ENCODE assay signal across 10 mouse cellular contexts in genomic region chr19:21165763-21166464, GRCm38 (mm10).
DNase-seq lines count a peak whose midpoint lies in the region; ATAC-seq and TF ChIP-seq lines count a peak whose summit lies in the region.
"Had no signal": no experiment of that assay in that cellular context is flagged by ENCODE, and none has a peak within 500 bp of the region (broad histone marks: within the 10 kb centered on the region; RNA-seq: fewer than 3 reads in every experiment).

No protein-coding gene starts in this region.

- no peak overlapping the region for H3K4me2 ChIP-seq in intestine, embryonic 14.5 days (ENCODE audit: low read length)
- H3K4me2 ChIP-seq: lung, embryonic 14.5 days had no signal

- H3K27ac ChIP-seq in intestine, embryonic 14.5 days (ENCODE audit: low read depth) = peak overlapping the region; percentile 34; the same call in 1 of the 2 replicates
- H3K27ac ChIP-seq in thymus, adult 2 months (ENCODE audit: control insufficient read depth, insufficient read depth, low read length) = no peak overlapping the region

- H3K9ac ChIP-seq in intestine, embryonic 14.5 days (ENCODE audit: low read length) = no peak overlapping the region
- H3K9ac ChIP-seq: lung, embryonic 14.5 days had no signal

- H3K9me3 ChIP-seq in intestine, embryonic 14.5 days (ENCODE audit: control insufficient read depth, low read length) = no peaks in the 10 kb centered on the region

- H3K36me3 ChIP-seq in intestine, embryonic 14.5 days (ENCODE audit: control insufficient read depth, insufficient read depth, low read length) = no peaks in the 10 kb centered on the region
- no peaks in the 10 kb centered on the region for H3K36me3 ChIP-seq in thymus, adult 2 months (ENCODE audit: control insufficient read depth, insufficient read depth, low read length)

- 51% methylated on average over 10 of the region's 10 CpGs for WGBS in intestine, embryonic 14.5 days
- 93% methylated on average over 10 of the region's 10 CpGs for WGBS in thymus, adult 2 months

- H3K4me3 ChIP-seq in intestine, embryonic 14.5 days (ENCODE audit: low read depth, low read length) = no peak overlapping the region
- H3K4me3 ChIP-seq in thymus, adult 2 months (ENCODE audit: control insufficient read depth, insufficient read depth, low read length) = no peak overlapping the region

- H3K4me1 ChIP-seq in intestine, embryonic 14.5 days (replicated peaks; ENCODE audit: control insufficient read depth, insufficient read depth, low read length) = peaks cover 7% of the 10 kb centered on the region
- H3K4me1 ChIP-seq in thymus, adult 2 months (replicated peaks; ENCODE audit: control insufficient read depth, insufficient read depth, low read length) = peaks cover 3% of the 10 kb centered on the region

- intact Hi-C loops in left cerebral cortex, postnatal 36 days (cut with DNase I) = no loop called here

- no peak for ATAC-seq in intestine, embryonic 14.5 days (replicated peaks; ENCODE audit: low FRiP score, low TSS enrichment, low read depth)

- no peak for TF ChIP-seq POLR2A in thymus, adult 2 months (IDR thresholded peaks at IDR 0.05; ENCODE audit: control insufficient read depth, extremely low read depth, insufficient read depth, low read length, poor library complexity)

- no peak for TF ChIP-seq CTCF in thymus, adult 2 months (IDR thresholded peaks at IDR 0.05; ENCODE audit: borderline replicate concordance, control insufficient read depth, extremely low read depth, insufficient read depth, low read length, poor library complexity)

- no peaks in the 10 kb centered on the region for H3K27me3 ChIP-seq in intestine, embryonic 14.5 days (replicated peaks; ENCODE audit: control insufficient read depth, insufficient read depth, low read length)
- H3K27me3 ChIP-seq in thymus, adult 2 months (ENCODE audit: control insufficient read depth, insufficient read depth, low read length) = no peaks in the 10 kb centered on the region

- peak; percentile 49 for DNase-seq in adrenal gland, adult 2 months
- no peak for DNase-seq in adrenal gland, postnatal 25 days
- peak; percentile 18 for DNase-seq in fibroblast of lung, adult 2 months (ENCODE audit: low read depth)
- no peak for DNase-seq in intestine, embryonic 14.5 days (ENCODE audit: low spot score)
- peak; percentile 26 for DNase-seq in neural tube, embryonic 10.5 days (ENCODE audit: extremely low spot score, low spot score)
- no peak for DNase-seq in spleen, postnatal 4 days (ENCODE audit: low spot score in 2 of 2)
- no peak for DNase-seq in thymus, adult 2 months
- no peak for DNase-seq in left cerebral cortex, postnatal 36 days (ENCODE audit: low spot score in 2 of 2)
- DNase-seq: heart, postnatal 4 days; lung, embryonic 14.5 days had no signal

Comparison
In these comparisons a context has a peak if more than half of its experiments do, and no peak if none do; other contexts are left out.
1. DNase-seq: peak in adrenal gland, adult 2 months (single experiment), fibroblast of lung, adult 2 months (single experiment) and neural tube, embryonic 10.5 days (single experiment); none in adrenal gland, postnatal 25 days (single experiment), intestine, embryonic 14.5 days (single experiment), spleen, postnatal 4 days (0 of 2), thymus, adult 2 months (single experiment) and left cerebral cortex, postnatal 36 days (0 of 2).